Mouse (Mus musculus) E14TG2a.4 (cell line): ENCODE data around the gene Sh3bgrl3.
A peak's percentile ranks its signal among the peaks of the same experiment; 100 is the strongest.

Source experiments
- H3K27me3 ChIP-seq: 2 replicates; pipeline ENCODE4 v1.6.1; 2014; ENCODE audit warnings: low read length, control low read depth; ENCODE audit not compliant: insufficient read depth
- H3K36me3 ChIP-seq: 2 replicates; pipeline ENCODE4 v1.6.1; 2014; ENCODE audit warnings: low read length, control low read depth; ENCODE audit not compliant: insufficient read depth
- H3K4me1 ChIP-seq: replicated peaks from 2 replicates; pipeline ENCODE4 v1.6.1; 2014; ENCODE audit warnings: low read depth, low read length, control low read depth
- H3K4me3 ChIP-seq: replicated peaks from 2 replicates; pipeline ENCODE4 v1.5.1; 2014; ENCODE audit warnings: mild to moderate bottlenecking, low read length
- H3K9me3 ChIP-seq: 2 replicates; pipeline ENCODE4 v1.6.1; 2014; ENCODE audit warnings: low read length, control low read depth
- CTCF ChIP-seq: conservative IDR thresholded peaks from 2 replicates; pipeline ENCODE4 v1.5.1; 2014; ENCODE audit warnings: low read length
- NANOG ChIP-seq: IDR thresholded peaks from 2 replicates; pipeline ENCODE4 v1.6.1; 2014; ENCODE audit warnings: borderline replicate concordance, low read length, mixed read lengths
- POU5F1 ChIP-seq: IDR thresholded peaks from 2 replicates; pipeline ENCODE4 v1.6.1; 2014; ENCODE audit warnings: low read length, borderline replicate concordance

The Sh3bgrl3 gene

GRCm38 (mm10) chr4:134119042-134119441 lies 9.5 kb downstream of the Sh3bgrl3 start:
- Histone ChIP-seq H3K4me3 (peak overlapping the region; percentile 81), H3K4me1 (peaks cover 98% of the 10 kb centered on the region), H3K27me3 (no peaks in the 10 kb centered on the region), H3K9me3 (no peaks in the 10 kb centered on the region), H3K36me3 (0 out of 2 replicates have a peak, but pooled peaks cover 3% of the 10 kb centered on the region)
- TF ChIP-seq NANOG (no peak), POU5F1 (no peak), CTCF (no peak)

DNA sequence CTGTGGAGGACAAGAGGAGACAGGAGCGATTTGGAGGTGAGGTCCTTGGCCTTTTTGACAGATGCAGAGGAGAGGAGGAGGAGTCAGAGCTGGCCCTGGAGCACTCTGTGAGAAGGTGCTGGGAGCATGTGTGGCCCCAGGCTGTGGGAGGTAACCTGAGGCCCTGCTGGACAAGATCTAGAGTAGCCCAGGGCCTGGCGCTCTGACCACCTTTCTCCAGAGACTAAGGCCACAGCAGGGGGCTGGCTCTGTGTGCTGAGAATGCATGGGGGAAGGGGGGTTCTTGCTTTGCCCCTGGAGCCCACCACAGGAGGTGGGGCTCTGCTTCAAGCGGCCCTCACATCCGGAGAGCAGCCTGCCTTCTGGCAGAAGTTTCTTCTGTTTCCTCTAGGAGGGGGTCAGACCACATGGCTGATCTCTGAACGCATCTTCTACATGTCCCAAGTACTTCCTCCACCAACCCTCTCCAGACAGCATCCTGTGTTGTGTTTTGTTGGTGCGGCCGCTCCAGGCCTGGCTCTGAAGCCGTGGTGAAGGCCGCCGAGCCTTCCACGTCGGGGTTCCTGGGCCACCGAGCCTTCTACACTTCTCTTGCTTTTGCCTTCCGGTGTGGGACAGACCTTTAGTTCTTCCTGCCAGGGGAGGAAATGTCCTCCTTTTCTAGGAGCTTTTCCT lies 10.3 kb downstream of the Sh3bgrl3 start:
- peaks cover 98% of the 10 kb centered on the region for H3K4me1 ChIP-seq
- H3K9me3 ChIP-seq: no peaks in the 10 kb centered on the region
- H3K4me3 ChIP-seq: peak overlapping the region; percentile 81
- H3K36me3 ChIP-seq: 0 out of 2 replicates have a peak, but pooled peaks cover 3% of the 10 kb centered on the region
- no peaks in the 10 kb centered on the region for H3K27me3 ChIP-seq
- TF ChIP-seq POU5F1: no peak
- TF ChIP-seq NANOG: no peak
- no peak for TF ChIP-seq CTCF

GRCm38 (mm10) chr4:134117012-134117411 lies 11.6 kb downstream of the Sh3bgrl3 start:
- 0 out of 2 replicates have a peak, but pooled peaks cover 3% of the 10 kb centered on the region for H3K36me3 ChIP-seq
- no peaks in the 10 kb centered on the region for H3K27me3 ChIP-seq
- peaks cover 98% of the 10 kb centered on the region for H3K4me1 ChIP-seq
- no peaks in the 10 kb centered on the region for H3K9me3 ChIP-seq
- no peak for TF ChIP-seq CTCF
- TF ChIP-seq NANOG: no peak
- TF ChIP-seq POU5F1: no peak
- H3K4me3 ChIP-seq: peak overlapping the region; percentile 81; the same call in 1 of the 2 replicates

DNA sequence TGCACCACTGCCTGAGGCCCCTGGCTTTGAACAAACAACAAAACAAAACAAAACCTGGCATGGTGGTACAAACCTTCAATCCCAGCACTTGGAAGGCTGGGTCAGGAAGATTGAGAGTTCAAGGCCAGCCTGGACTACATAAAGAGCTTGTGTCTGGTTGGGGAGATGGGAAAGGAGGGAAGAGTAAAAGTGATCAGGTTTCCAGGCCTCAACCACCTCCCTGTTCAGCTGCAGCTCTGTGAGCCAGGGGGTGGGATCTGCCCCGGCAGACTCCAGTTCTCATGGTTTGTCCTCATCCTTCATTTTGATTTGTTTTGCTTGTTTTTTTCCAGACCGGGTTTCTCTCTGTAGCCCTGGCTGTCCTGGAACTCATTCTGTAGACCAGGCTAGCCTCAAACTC lies 12.1 kb downstream of the Sh3bgrl3 start:
- 0 out of 2 replicates have a peak, but pooled peaks cover 3% of the 10 kb centered on the region for H3K36me3 ChIP-seq
- TF ChIP-seq CTCF: no peak
- no peak for TF ChIP-seq NANOG
- no peak for TF ChIP-seq POU5F1
- peaks cover 98% of the 10 kb centered on the region for H3K4me1 ChIP-seq

DNA sequence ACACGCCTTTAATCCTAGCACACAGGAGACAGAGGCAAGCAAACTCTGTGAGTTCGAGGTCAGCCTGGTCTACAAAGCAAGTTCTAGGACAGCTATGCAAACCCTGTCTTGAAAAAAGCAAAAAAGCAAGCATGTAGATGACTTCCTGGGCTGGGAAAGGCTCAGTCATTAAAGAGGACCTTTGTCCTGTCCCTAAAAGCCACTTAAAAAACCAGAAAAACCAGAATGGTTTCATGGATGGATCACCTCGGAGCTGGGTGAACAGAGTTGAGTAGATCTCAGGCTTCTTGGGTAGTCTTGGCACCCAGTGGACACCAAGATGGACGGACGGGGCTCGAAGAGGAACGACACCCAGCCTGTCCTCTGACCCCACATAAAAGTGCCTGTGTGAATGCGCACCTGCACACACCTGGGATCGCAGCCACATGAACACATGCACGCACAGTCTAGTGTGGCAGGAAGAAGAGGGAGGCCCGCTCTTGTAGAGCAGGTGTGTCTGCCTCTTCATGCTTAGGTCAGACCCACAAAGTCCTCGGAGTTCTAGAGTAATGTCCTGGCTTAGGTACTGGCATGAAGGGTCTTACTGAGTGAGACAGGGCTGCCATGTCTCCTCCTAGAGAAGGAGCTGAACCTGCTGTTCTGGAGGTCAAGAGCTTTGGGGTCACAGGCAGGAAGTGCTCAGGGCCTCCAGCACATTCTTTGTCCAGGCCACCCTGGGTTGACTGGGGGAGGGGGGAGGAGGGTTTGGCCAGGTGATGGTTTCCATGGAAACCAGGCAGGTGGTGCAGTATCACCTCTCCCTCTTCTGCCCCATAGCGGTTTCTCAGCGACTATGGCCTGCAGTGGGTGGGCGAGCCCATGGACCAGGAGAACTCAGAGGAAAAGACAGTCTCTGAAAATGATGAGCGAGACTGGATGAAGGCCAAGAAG lies 13.1 kb downstream of the Sh3bgrl3 start:
- no peak for TF ChIP-seq POU5F1
- no peak for TF ChIP-seq NANOG
- TF ChIP-seq CTCF: no peak
- H3K27me3 ChIP-seq: no peaks in the 10 kb centered on the region
- peak overlapping the region; percentile 81 for H3K4me3 ChIP-seq
- H3K4me1 ChIP-seq: peaks cover 97% of the 10 kb centered on the region
- no peaks in the 10 kb centered on the region for H3K9me3 ChIP-seq
- H3K36me3 ChIP-seq: no peaks in the 10 kb centered on the region

More for the DNA sequence above, 12.1 kb downstream of the Sh3bgrl3 start:
- peak overlapping the region; percentile 81 for H3K4me3 ChIP-seq
- H3K27me3 ChIP-seq: no peaks in the 10 kb centered on the region
- no peaks in the 10 kb centered on the region for H3K9me3 ChIP-seq

GRCm38 (mm10) chr4:134114038-134114437 lies 14.6 kb downstream of the Sh3bgrl3 start:
- Histone ChIP-seq H3K4me3 (peak overlapping the region; percentile 54), H3K9me3 (no peaks in the 10 kb centered on the region), H3K36me3 (peaks cover 6% of the 10 kb centered on the region), H3K27me3 (no peaks in the 10 kb centered on the region), H3K4me1 (peaks cover 99% of the 10 kb centered on the region)
- TF ChIP-seq NANOG (no peak), POU5F1 (no peak), CTCF (no peak)

- no peaks in the 10 kb centered on the region for H3K9me3 ChIP-seq
- H3K36me3 ChIP-seq: peaks cover 9% of the 10 kb centered on the region
- peaks cover 99% of the 10 kb centered on the region for H3K4me1 ChIP-seq
- H3K4me3 ChIP-seq: peak overlapping the region; percentile 54
- H3K27me3 ChIP-seq: no peaks in the 10 kb centered on the region
- no peak for TF ChIP-seq CTCF
- no peak for TF ChIP-seq POU5F1
- no peak for TF ChIP-seq NANOG
Observed at GRCm38 (mm10) chr4:134113356-134113994, 15.1 kb downstream of the Sh3bgrl3 start.

- TF ChIP-seq CTCF (no peak), POU5F1 (no peak), NANOG (no peak)
- H3K4me3 ChIP-seq: peak overlapping the region; percentile 54
- peaks cover 9% of the 10 kb centered on the region for H3K36me3 ChIP-seq
- no peaks in the 10 kb centered on the region for H3K9me3 ChIP-seq
- H3K4me1 ChIP-seq: peaks cover 99% of the 10 kb centered on the region
- no peaks in the 10 kb centered on the region for H3K27me3 ChIP-seq
Observed at GRCm38 (mm10) chr4:134112403-134112802, 16.2 kb downstream of the Sh3bgrl3 start.
